Mouse (Mus musculus) T-helper 1 cell (primary cell): Measurements from ENCODE around the gene Parvb.

Experiments
- in situ Hi-C: fragments of 300-600 bp; cut with MboI, MseI; formaldehyde crosslinking; loops from one replicate; pipeline ENCODE4 v1.15.1; 2025; ENCODE audit warnings: high pct_unique_total_duplicates

The Parvb gene

DNA sequence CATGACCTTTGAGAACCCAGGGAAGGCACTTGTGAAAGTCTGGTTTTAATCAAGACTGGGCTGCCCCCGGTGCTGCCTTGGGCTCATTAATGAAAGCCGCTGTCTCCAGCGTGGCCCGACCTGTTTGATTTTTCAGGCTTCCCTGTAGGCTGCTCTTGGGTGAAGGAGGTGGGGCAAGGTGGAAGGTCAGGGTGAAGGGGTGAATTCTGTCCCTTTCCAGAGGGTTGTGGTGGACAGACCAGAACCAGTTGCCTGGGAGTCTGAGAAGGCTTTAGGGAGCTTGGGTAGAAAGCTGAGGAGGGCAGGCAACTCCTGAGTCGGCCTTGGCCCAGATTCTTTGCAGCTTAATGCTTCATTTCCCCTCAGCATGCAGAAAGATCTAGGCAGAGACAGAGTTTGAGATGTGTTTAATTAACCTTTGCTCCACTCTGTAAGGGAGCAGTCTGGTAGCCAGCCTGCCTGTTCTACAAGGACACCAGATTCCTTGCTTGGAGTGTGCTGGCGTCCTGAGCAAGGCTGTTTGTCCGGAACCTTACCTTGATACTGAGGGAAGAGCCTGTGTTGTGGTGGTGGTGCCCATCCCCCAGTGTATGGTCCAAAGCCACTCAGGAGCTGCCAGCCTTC, 15.3 kb upstream of the Parvb start:
- in situ Hi-C loops: no loop called here

DNA sequence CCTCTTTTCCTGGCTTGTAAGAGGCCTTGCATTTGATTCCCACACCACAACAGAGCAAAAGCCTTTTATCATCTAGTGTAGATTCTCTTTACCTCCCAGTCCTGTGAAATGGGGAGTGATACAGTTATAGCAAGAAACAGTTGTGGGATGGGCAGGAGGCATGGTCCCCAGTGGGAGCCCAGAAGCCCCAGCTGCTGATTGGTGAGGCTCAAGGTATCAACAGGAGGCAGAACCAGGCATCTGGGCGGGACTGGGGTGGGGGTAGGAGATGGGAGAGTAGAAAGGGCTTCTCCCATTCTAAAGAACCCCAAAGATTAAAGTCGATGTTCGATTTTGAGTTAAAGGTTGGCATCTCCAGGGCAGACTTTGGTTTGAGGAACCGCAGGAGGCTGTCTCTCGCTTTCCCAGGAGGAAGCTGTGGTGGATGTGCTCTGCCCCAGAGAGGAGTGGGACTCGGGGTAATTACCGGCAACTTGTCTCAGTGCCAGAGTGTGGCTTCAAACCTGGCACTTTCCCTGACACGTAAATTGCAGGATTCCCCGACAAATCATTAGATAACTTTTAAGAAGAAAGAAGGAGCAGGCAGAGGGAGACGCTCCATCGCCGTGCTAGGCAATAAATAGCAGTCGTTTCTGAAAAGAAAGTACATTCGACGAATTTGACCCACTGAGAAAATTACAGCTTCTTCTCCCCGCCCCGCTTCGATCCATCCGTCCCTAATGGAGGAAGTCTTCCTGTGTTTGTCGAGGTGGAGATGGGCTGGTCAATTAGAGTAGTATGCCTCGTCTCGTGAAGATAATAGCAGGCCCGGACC, 13.7 kb upstream of the Parvb start:
- in situ Hi-C loops: no loop called here

- in situ Hi-C loops: no loop called here
Observed at GRCm38 (mm10) chr15:84218783-84219271, 13.0 kb upstream of the Parvb start.

DNA sequence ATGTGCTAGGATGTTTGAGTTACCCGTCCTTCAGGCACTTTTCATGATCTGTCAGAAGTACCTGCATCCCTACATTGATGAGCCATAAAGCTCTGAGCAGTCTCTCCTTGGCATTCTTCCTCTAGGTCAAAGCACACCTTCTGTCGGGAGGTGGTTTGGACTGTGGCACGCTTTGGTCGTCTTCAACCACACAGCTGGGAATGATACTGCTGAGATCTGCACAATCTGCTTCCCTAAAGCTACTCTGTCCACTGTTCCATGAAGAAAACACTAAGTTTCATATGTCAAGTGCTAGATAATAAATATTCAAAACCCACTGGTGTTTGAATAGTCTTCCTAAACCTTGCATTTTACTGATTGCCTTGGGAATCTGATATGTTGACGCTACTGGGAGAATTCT, 10.3 kb upstream of the Parvb start:
- in situ Hi-C loops: no loop called here

- in situ Hi-C loops: no loop called here
Observed at GRCm38 (mm10) chr15:84223423-84223822, 8.4 kb upstream of the Parvb start.

- in situ Hi-C loops: loop anchor here (5.0 kb wide), 1 partner anchor 477 kb away; no protein-coding TSS in a partner anchor
Observed at GRCm38 (mm10) chr15:84224779-84225178, 7.1 kb upstream of the Parvb start.

GRCm38 (mm10) chr15:84226918-84227317, 4.9 kb upstream of the Parvb start:
- in situ Hi-C loops: loop anchor here (5.0 kb wide), 1 partner anchor 480 kb away; no protein-coding TSS in a partner anchor

DNA sequence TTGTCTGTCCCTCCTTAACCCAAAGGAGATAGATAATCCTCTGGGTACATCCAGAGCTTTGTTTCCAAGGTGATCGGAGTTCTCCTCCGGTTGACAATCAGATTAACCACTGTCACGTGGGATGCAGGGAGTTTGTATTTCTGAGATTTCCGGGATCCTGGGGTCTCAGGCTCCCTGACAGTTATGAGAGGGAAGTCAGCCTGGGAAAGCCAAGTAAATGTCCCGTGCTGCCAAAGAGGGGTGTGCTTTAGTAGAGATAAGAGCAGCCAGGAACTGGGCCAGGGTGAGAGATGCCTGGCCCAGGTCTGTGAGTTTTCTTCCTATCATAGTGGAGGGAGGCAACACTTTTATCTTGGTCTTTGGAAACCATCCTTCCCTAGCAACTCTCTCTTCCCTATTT, 1.2 kb upstream of the Parvb start:
- in situ Hi-C loops: no loop called here

- in situ Hi-C loops: no loop called here
Observed at GRCm38 (mm10) chr15:84231113-84231712, 630 bp upstream of the Parvb start.

DNA sequence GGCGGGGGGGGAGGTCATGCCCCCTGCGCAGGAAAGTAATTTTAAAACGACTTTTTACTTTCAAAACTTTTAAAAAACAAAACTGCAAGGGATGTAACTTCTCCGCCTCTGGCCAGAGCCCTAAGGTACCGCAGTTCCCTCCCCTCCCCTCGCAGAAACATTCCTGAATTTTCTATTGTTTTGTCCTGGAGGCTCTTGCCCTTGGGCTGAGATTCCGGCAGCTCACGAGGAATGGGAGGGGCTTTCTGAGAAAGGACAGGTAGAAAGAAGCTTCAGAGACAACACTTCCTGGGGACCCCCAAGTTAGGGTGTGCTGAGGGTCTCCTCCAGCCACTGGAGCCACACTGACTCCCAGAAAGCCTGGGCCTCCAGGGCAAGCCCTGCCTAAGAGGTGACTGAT, 766 bp downstream of the Parvb start:
- in situ Hi-C loops: no loop called here

GRCm38 (mm10) chr15:84234794-84235581, 3.1 kb downstream of the Parvb start:
- in situ Hi-C loops: no loop called here

- in situ Hi-C loops: no loop called here
Observed at GRCm38 (mm10) chr15:84235646-84236045, 3.8 kb downstream of the Parvb start.

GRCm38 (mm10) chr15:84238552-84238951, 6.7 kb downstream of the Parvb start:
- in situ Hi-C loops: no loop called here

DNA sequence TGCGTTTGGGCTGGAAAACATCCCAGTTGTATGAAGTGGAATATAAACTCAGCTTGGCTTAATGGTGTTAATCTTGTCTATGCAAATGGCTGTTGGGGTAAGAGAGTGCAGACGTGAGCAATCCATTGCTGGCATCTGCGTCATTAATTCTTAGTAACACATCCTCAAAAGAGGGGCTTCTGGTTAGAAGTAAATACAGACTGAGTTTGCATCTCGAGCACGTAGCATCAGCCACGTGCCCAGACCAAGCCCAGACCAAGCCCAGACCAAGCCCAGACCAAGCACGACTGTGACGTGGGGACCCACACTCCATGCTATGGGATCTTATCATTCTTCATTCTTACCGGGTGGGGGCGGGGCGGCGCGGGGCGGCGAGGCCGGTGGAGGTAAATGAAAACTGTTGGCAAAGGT, 7.2 kb downstream of the Parvb start:
- in situ Hi-C loops: no loop called here

DNA sequence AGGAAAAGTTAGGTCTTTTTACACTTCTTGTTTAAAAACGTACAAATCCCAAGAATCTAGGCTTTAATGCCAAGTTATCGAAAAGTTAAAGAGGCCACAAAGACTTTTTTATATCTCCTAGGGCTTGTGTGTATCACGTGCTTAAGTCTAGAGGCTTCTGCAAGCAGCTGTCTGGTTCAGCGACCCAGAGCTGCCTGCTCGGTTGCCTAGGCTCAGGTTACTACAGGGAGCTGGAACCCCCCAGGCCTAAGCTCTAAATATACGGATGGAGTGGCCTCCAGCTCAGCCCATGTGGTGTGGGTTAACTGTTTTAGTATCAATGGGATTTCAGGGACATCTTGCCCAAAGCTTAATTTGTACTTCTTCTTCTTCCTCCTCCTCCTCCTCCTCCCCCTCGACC, 9.7 kb downstream of the Parvb start:
- in situ Hi-C loops: no loop called here

DNA sequence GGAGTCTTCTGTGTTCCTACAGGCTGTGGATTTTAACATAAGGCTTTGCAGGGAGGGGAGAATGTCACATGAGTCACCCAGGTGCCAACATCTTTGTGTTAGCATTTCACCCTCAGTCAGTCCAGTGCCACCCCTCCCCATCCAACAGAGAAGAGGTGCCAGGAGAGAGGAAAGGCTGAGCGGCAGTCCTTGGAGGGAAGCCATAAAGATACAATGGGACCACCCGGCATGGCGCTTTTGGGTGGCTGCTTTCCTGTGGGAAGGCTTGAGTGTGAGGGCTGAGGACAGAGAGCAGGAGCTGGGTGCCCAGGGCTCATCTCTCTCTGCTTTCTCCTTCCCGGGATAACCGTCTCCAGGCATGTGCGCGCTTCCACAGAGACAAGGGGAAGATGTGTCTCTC, 13.3 kb downstream of the Parvb start:
- in situ Hi-C loops: no loop called here

DNA sequence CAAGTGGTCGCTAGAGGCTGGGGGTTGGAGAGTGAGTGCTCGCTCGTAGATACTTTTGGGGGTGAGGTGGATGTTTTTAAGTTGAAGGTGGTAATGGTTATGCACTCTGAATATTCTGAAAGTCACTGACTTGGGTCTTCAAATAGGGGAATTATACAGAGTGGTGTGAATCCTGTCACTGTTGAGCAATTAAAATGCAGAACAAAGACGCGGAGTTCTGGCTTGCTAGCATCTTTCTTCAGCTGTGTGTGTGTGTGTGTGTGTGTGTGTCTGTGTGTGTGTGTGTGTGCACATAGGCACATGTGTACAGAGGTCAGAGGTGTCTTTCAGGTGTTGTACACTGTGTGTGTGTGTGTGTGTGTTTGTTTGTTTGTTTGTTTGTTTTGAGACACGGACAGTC, 14.4 kb downstream of the Parvb start:
- in situ Hi-C loops: no loop called here

GRCm38 (mm10) chr15:84247309-84247708, 15.5 kb downstream of the Parvb start:
- in situ Hi-C loops: no loop called here

DNA sequence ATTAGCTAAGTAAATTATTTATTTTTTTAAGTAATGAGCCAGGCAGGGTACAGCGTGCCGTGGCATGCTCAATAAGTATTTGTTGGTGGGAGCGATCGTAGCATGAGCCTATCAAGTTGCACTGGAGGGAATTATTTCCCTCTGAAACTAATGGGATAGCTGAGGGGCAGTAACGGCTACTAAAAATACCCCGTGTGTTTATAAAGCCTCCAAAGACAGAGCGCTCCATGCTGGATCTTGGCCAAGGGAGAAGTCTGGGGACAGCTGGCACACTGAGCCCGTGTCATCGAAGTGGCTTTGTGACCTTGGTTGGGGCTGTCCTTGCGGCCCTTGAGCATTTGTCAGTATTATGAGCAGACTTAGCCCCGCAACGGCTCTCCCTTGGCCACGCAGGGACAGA, 19.4 kb downstream of the Parvb start:
- in situ Hi-C loops: no loop called here

DNA sequence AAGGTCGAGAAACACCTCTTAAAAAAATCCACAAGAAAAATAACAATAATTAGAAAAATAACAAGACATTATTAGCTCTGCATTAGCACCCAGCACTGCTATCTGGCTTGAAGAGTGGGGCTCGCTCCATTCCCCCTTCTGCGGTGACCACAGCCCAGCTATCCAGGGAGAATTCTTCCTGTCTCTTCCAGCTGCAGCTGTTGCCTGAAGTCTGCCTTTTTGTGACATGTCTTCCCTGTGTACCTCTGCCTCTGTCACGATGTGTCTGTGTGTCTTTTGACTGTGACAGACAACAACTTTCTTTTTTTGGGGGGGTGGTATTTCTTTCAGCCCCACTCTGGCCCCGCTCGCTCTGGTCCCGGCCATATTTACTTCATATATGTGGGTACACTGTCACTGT, 20.8 kb downstream of the Parvb start:
- in situ Hi-C loops: no loop called here

DNA sequence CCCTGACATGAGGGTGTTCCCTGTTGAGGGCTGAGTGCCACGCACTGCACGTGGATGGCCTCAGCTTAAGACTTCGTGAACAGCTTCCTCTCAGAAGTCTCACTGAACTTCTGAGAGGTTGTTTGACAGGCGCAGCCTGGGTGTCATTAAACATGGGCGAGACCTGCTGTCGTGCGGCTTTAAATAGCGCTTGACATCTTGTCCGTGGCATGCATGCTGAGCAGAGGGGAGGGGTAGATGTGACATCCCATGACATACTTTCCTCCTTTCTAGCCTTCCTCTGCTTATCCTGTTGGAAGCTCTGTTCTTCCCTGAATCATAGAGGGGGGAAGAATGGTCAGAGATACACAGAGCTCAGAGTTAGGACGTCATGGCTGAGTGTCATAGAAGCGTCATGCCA, 21.9 kb downstream of the Parvb start:
- in situ Hi-C loops: no loop called here

DNA sequence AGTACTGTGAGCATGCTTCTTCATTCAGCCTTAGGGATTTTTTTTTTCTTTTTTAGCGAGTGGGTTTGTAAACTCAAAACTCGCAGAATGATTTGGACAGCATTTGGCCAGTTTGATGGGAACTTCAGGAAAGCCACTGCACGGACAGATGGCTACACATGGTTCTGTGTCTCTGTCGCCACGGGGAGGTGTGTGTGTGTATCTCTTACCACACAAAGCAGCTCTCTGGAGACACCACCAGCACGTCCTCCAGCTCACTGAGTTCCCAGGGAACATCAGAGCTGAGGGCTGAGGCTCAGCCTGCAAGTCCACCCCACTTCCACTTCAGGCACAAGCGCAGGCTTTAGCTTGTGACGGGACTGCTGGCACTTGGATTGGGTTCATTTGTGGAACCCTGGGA, 22.5 kb downstream of the Parvb start:
- in situ Hi-C loops: no loop called here
